In genomic region chr8:58509051-58509450, GRCm38 (mm10) we compare ENCODE assay signal across 19 mouse cellular contexts.
A peak's percentile ranks its signal among the peaks of the same experiment; 100 is the strongest.
DNase-seq lines count a peak whose midpoint lies in the region; TF ChIP-seq lines count a peak whose summit lies in the region.
"Had no signal": no experiment of that assay in that cellular context is flagged by ENCODE, and none has a peak within 500 bp of the region (broad histone marks: within the 10 kb centered on the region; RNA-seq: fewer than 3 reads in every experiment).

No protein-coding gene starts in this region.

- H3K4me1 ChIP-seq in ES-E14 (ENCODE audit: control insufficient read depth in 2 of 2, insufficient read depth in 2 of 2, low read length in 2 of 2, poor library complexity in 1 of 2), result no peaks in the 10 kb centered on the region
- H3K4me1 ChIP-seq: embryonic facial prominence, embryonic 10.5 days; embryonic facial prominence, embryonic 12.5 days; forebrain, embryonic 13.5 days; forebrain, embryonic 15.5 days had no signal

- H3K4me3 ChIP-seq in ES-E14 (ENCODE audit: insufficient read depth in 1 of 2, low read depth in 1 of 2, low read length in 2 of 2, poor library complexity in 1 of 2, severe bottlenecking in 1 of 2), result no peak overlapping the region
- H3K4me3 ChIP-seq: embryonic facial prominence, embryonic 10.5 days; embryonic facial prominence, embryonic 12.5 days; forebrain, embryonic 13.5 days; forebrain, embryonic 15.5 days had no signal

- DNase-seq in ES-E14 (ENCODE audit: low read depth, low spot score) (peak; percentile 7), R1 (ENCODE audit: low read depth, low spot score) (peak; percentile 17)
- DNase-seq in retina, embryonic 14.5 days (ENCODE audit: low spot score), result peak; percentile 58
- DNase-seq in urinary bladder, postnatal 25 days (ENCODE audit: low spot score), result no peak
- no peak for DNase-seq in thymus, postnatal 14 days
- no peak for DNase-seq in cerebellum, postnatal 10 days
- no peak for DNase-seq in right cerebral cortex, postnatal 10 days (ENCODE audit: low spot score in 2 of 2)
- DNase-seq: adrenal gland, postnatal 10 days; adrenal gland, postnatal 25 days; cerebellum, adult 11 months; cerebellum, adult 18-20 months; cerebellum, adult 8-10 months; cerebellum, adult 9-11 months; cerebellum, postnatal 25 days; forebrain, postnatal 0 days had no signal

- no peaks in the 10 kb centered on the region for H3K36me3 ChIP-seq in ES-E14 (ENCODE audit: control insufficient read depth, insufficient read depth, low read length, poor library complexity, severe bottlenecking)
- H3K36me3 ChIP-seq: embryonic facial prominence, embryonic 10.5 days; embryonic facial prominence, embryonic 12.5 days; forebrain, embryonic 15.5 days had no signal

- no peak overlapping the region for H3K9ac ChIP-seq in ES-E14 (ENCODE audit: insufficient read depth, low read depth, low read length, poor library complexity, severe bottlenecking)
- H3K9ac ChIP-seq: embryonic facial prominence, embryonic 12.5 days; forebrain, embryonic 13.5 days; forebrain, embryonic 15.5 days; forebrain, postnatal 0 days had no signal

- in situ Hi-C loops in ES-E14 (cut with MboI; ENCODE audit: low sequenced_read_pairs in 2 of 2, unreplicated experiment in 2 of 2), result no loop called here

- H3K27ac ChIP-seq in ES-E14 (ENCODE audit: insufficient read depth, low read depth, low read length, poor library complexity, severe bottlenecking), result no peak overlapping the region
- H3K27ac ChIP-seq: embryonic facial prominence, embryonic 10.5 days; embryonic facial prominence, embryonic 12.5 days; forebrain, embryonic 13.5 days; forebrain, embryonic 15.5 days had no signal

- no peaks in the 10 kb centered on the region for H3K9me3 ChIP-seq in ES-E14 (ENCODE audit: control insufficient read depth, insufficient read depth, low read depth, low read length)
- H3K9me3 ChIP-seq: embryonic facial prominence, embryonic 10.5 days; embryonic facial prominence, embryonic 12.5 days; forebrain, embryonic 13.5 days; forebrain, embryonic 15.5 days had no signal

TF ChIP-seq in ES-E14, 5 proteins besides CTCF, POLR2A, EP300 and RAD21:
- TF ChIP-seq ZNF384 (IDR thresholded peaks at IDR 0.05; ENCODE audit: low read depth, low read length), result no peak
- no peak for TF ChIP-seq ZC3H11A (IDR thresholded peaks at IDR 0.05; ENCODE audit: borderline replicate concordance, low read depth, low read length)
- TF ChIP-seq MAFK (IDR thresholded peaks at IDR 0.05; ENCODE audit: insufficient read depth, low read depth, low read length), result no peak
- TF ChIP-seq CHD2 (IDR thresholded peaks at IDR 0.05; ENCODE audit: low read depth, low read length), result no peak
- no peak for TF ChIP-seq HCFC1 (IDR thresholded peaks at IDR 0.05; ENCODE audit: borderline replicate concordance, insufficient read depth, low read length)

Comparison
In these comparisons a context has a peak if more than half of its experiments do, and no peak if none do; other contexts are left out.
1. DNase-seq: peak in ES-E14 (single experiment), R1 (single experiment) and retina, embryonic 14.5 days (single experiment); none in urinary bladder, postnatal 25 days (single experiment), thymus, postnatal 14 days (single experiment), cerebellum, postnatal 10 days (0 of 2) and right cerebral cortex, postnatal 10 days (0 of 2).